Mouse (Mus musculus) hematopoietic stem cell, adult 5-6 weeks (primary cell): ENCODE results near the gene Sdr16c6. TPM values are rescaled to one million over a fixed set of nuclear protein-coding genes. Genes with fewer than 3 reads are reported as not detected.
A peak's percentile ranks its signal among the peaks of the same experiment; 100 is the strongest.

Experiments used
- ATAC-seq, 2 experiments: fragments of 125-278 bp in 1 of 2; replicated peaks in 1 of 2; 2 replicates each; pipeline ENCODE4 v1.8.0; 2016 to 2017; ENCODE audit warnings: inconsistent platforms in 2 of 2, mild to moderate bottlenecking in 2 of 2, moderate number of reproducible peaks in 2 of 2, low read depth in 1 of 2, moderate TSS enrichment in 1 of 2; ENCODE audit not compliant: low FRiP score in 2 of 2, poor library complexity in 2 of 2, severe bottlenecking in 2 of 2, insufficient read depth in 1 of 2, low TSS enrichment in 1 of 2
- total RNA-seq: library from RNA; stranded (forward); fragments of 172-1452, 232-1000 nt; gene quantifications from 2 replicates; pipeline ENCODE4 v1.2.3, GENCODE M21; 2017

The Sdr16c6 gene
- not detected in 2 replicates for total RNA-seq

- no peak for ATAC-seq
Measured at GRCm38 (mm10) chr4:4077372-4077771, at the start of gene Sdr16c6. Gene Sdr16c6, minus strand, starts transcription at chr4:4077522.

DNA sequence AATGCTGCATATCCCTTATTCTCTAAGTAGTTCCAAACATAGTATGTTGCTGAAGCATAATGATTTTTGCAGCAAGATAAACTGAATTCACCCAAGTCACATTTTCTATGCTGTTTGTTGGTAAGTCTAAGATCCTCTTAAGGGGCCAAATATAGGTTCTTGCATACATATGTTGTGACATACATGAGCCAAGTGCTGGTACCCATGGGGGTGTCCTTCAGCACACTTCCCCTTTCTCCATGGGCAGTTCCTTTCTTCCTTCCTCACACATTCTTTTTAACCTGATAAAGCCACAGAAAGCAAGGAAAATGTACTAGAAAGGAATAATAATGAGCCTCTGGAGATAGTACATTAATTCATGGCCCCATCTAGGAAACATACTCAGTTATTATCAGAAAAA is 2.9 kb upstream of the Sdr16c6 start:
- ATAC-seq, result peak; percentile 27 to 58; a peak in 1 of 4 replicates

DNA sequence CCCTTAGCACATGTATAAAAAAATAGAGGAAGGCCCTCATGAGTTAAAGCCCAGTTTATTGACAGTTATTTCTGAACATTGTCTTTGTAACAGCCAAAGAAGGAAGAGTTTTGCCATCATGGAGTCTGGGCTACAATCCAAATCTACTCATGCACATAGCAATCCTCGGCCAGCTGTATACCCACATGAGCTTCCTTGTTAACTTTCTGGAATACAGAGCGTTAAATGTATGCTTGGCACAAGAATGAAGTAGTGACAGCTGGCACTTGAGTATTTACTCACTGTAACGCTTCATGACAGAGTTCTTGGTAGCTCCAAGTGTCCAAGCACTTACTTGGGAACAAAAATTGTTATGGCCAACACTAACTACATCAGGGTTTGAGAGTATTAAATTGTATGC is 1.8 kb upstream of the Sdr16c6 start:
- no peak for ATAC-seq

- ATAC-seq, result no peak; a peak in 1 of 4 replicates
Measured at GRCm38 (mm10) chr4:4076001-4076400, 1.3 kb downstream of the Sdr16c6 start.

Other genes starting within 250 kb of the Sdr16c6 start
- gene Gm11808, start 103.9 kb downstream of the Sdr16c6 start, total RNA-seq, result 1,093 and 1,437 TPM in 2 replicates